Mouse (Mus musculus): ENCODE measurements at regions not wholly inside any gene's neighbourhood (a gene's known extent, or its start where the extent isn't known, plus 50 kb on each side); places are given as distances from the start of the nearest gene placed in this dataset.
A peak's percentile ranks its signal among the peaks of the same experiment; 100 is the strongest.

GRCm38 (mm10) chr3:36771011-36771410, 81.0 kb upstream of the Trpc3 start:
- Histone ChIP-seq H3K36me3 (ENCODE audit: insufficient read depth, low read length) (no peaks in the 10 kb centered on the region), H3K27me3 (replicated peaks; ENCODE audit: insufficient read depth, low read length) (no peaks in the 10 kb centered on the region), H3K9me3 (ENCODE audit: low read length) (no peaks in the 10 kb centered on the region), H3K9ac (replicated peaks; ENCODE audit: low read depth) (no peak overlapping the region), H3K4me1 (ENCODE audit: insufficient read depth, low read depth, low read length) (no peaks in the 10 kb centered on the region), H3K4me2 (replicated peaks; ENCODE audit: low read depth, low read length) (no peak overlapping the region), H3K4me3 (ENCODE audit: low read depth, low read length) (no peak overlapping the region), H3K27ac (ENCODE audit: low read length) (no peak overlapping the region)
- TF ChIP-seq EP300 (IDR thresholded peaks at IDR 0.05), result no peak
- peak; percentile 27; the same call in 1 of the 2 replicates for TF ChIP-seq CTCF (IDR thresholded peaks at IDR 0.05)
- ATAC-seq, result no peak
- no peak for DNase-seq (ENCODE audit: low spot score)
- 67% methylated on average over 4 of the region's 4 CpGs for WGBS

GRCm38 (mm10) chr3:36774023-36774422, 84.1 kb upstream of the Trpc3 start:
- TF ChIP-seq EP300 (IDR thresholded peaks at IDR 0.05), result no peak
- no peak for TF ChIP-seq CTCF (IDR thresholded peaks at IDR 0.05)
- no peak for ATAC-seq
- H3K4me2 ChIP-seq (replicated peaks; ENCODE audit: low read depth, low read length), result no peak overlapping the region

GRCm38 (mm10) chr3:36778448-36778847, 84.5 kb upstream of the 4932438A13Rik start:
- WGBS, result 45% methylated on average over 7 of the region's 7 CpGs
- Histone ChIP-seq H3K4me2 (replicated peaks; ENCODE audit: low read depth, low read length) (no peak overlapping the region), H3K9ac (replicated peaks; ENCODE audit: low read depth) (no peak overlapping the region), H3K4me3 (ENCODE audit: low read depth, low read length) (no peak overlapping the region), H3K27me3 (replicated peaks; ENCODE audit: insufficient read depth, low read length) (no peaks in the 10 kb centered on the region), H3K9me3 (ENCODE audit: low read length) (no peaks in the 10 kb centered on the region), H3K36me3 (ENCODE audit: insufficient read depth, low read length) (no peaks in the 10 kb centered on the region), H3K27ac (ENCODE audit: low read length) (no peak overlapping the region), H3K4me1 (ENCODE audit: insufficient read depth, low read depth, low read length) (no peaks in the 10 kb centered on the region)
- TF ChIP-seq CTCF (IDR thresholded peaks at IDR 0.05), result no peak
- no peak for TF ChIP-seq EP300 (IDR thresholded peaks at IDR 0.05)
- peak; percentile 16 for DNase-seq (ENCODE audit: low spot score)
- peak; percentile 41 for ATAC-seq

More at GRCm38 (mm10) chr3:36774023-36774422, 84.1 kb upstream of the Trpc3 start:
- H3K4me3 ChIP-seq (ENCODE audit: low read depth, low read length), result no peak overlapping the region
- H3K27me3 ChIP-seq (replicated peaks; ENCODE audit: insufficient read depth, low read length), result no peaks in the 10 kb centered on the region
- WGBS, result 55% methylated on average over 4 of the region's 4 CpGs
- no peak for DNase-seq (ENCODE audit: low spot score)
- no peaks in the 10 kb centered on the region for H3K36me3 ChIP-seq (ENCODE audit: insufficient read depth, low read length)
- no peak overlapping the region for H3K27ac ChIP-seq (ENCODE audit: low read length)
- no peaks in the 10 kb centered on the region for H3K9me3 ChIP-seq (ENCODE audit: low read length)
- no peak overlapping the region for H3K9ac ChIP-seq (replicated peaks; ENCODE audit: low read depth)
- no peaks in the 10 kb centered on the region for H3K4me1 ChIP-seq (ENCODE audit: insufficient read depth, low read depth, low read length)

DNA sequence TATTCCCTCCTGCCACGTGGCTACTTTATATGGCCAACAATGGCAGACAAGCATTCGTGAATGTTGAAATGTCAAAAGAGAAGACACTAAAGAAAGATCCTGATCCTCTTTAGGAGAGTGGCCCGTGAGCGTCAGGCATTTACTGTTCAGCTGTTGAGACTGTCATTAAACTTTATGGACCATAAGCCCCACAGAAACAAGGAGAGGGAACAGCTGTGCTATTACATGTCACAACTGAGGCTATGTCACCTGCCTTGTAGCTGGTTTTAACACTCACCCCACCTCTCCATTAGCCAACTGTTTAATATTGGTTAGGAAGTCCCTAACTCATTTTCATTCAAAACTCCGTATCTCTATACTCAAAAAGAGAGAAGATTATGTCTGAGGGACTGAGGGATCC, 76.3 kb upstream of the 4932438A13Rik start:
- Histone ChIP-seq H3K9me3 (ENCODE audit: low read length) (no peaks in the 10 kb centered on the region), H3K9ac (replicated peaks; ENCODE audit: low read depth) (no peak overlapping the region), H3K36me3 (ENCODE audit: insufficient read depth, low read length) (no peaks in the 10 kb centered on the region), H3K4me1 (ENCODE audit: insufficient read depth, low read depth, low read length) (no peaks in the 10 kb centered on the region), H3K4me3 (ENCODE audit: low read depth, low read length) (no peak overlapping the region), H3K4me2 (replicated peaks; ENCODE audit: low read depth, low read length) (no peak overlapping the region), H3K27ac (ENCODE audit: low read length) (no peak overlapping the region), H3K27me3 (replicated peaks; ENCODE audit: insufficient read depth, low read length) (no peaks in the 10 kb centered on the region)
- no peak for TF ChIP-seq EP300 (IDR thresholded peaks at IDR 0.05)
- no peak for TF ChIP-seq CTCF (IDR thresholded peaks at IDR 0.05)
- DNase-seq (ENCODE audit: low spot score), result no peak
- WGBS, result 75% methylated on average over 5 of the region's 5 CpGs
- ATAC-seq, result no peak

DNA sequence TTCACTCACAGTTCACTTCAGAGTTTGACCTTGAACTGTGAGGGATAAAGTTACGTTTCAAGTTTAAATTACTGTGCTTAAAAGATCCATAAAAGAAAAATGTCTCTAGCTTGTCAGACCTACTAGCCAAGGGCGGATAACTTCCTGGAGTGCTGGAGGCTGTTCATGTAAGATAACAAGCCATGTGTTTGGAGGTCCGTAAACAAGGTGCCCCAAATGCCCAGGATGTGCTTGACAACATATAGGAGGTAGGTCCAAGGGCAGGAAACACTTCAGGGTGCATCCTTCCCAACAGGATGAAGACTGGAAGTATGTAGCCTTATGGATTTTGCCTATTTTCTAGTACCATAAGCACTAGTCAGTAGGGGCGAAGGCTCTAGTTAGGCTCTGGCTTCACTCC, 72.7 kb upstream of the 4932438A13Rik start:
- no peak overlapping the region for H3K4me2 ChIP-seq (replicated peaks; ENCODE audit: low read depth, low read length)
- H3K36me3 ChIP-seq (ENCODE audit: insufficient read depth, low read length), result no peaks in the 10 kb centered on the region
- no peak overlapping the region for H3K4me3 ChIP-seq (ENCODE audit: low read depth, low read length)
- H3K27me3 ChIP-seq (replicated peaks; ENCODE audit: insufficient read depth, low read length), result no peaks in the 10 kb centered on the region
- H3K9ac ChIP-seq (replicated peaks; ENCODE audit: low read depth), result no peak overlapping the region
- H3K4me1 ChIP-seq (ENCODE audit: insufficient read depth, low read depth, low read length), result no peaks in the 10 kb centered on the region
- ATAC-seq (peak; percentile 47; the same call in 1 of the 2 replicates), DNase-seq (ENCODE audit: low spot score) (peak; percentile 23)
- H3K9me3 ChIP-seq (ENCODE audit: low read length), result no peaks in the 10 kb centered on the region
- TF ChIP-seq CTCF (IDR thresholded peaks at IDR 0.05) (no peak), EP300 (IDR thresholded peaks at IDR 0.05) (peak; percentile 34; the same call in 1 of the 2 replicates)
- WGBS, result 52% methylated on average over 4 of the region's 4 CpGs
- H3K27ac ChIP-seq (ENCODE audit: low read length), result no peak overlapping the region

GRCm38 (mm10) chr3:36797025-36797424, 65.9 kb upstream of the 4932438A13Rik start:
- DNase-seq (ENCODE audit: low spot score) (no peak), ATAC-seq (peak; percentile 37; the same call in 1 of the 2 replicates)
- WGBS, result 21% methylated on average over 4 of the region's 4 CpGs
- no peaks in the 10 kb centered on the region for H3K9me3 ChIP-seq (ENCODE audit: low read length)
- H3K36me3 ChIP-seq (ENCODE audit: insufficient read depth, low read length), result no peaks in the 10 kb centered on the region
- H3K4me1 ChIP-seq (ENCODE audit: insufficient read depth, low read depth, low read length), result no peaks in the 10 kb centered on the region; the same call in 1 of the 2 replicates
- no peaks in the 10 kb centered on the region for H3K27me3 ChIP-seq (replicated peaks; ENCODE audit: insufficient read depth, low read length)
- H3K27ac ChIP-seq (ENCODE audit: low read length), result no peak overlapping the region
- no peak overlapping the region for H3K4me2 ChIP-seq (replicated peaks; ENCODE audit: low read depth, low read length)
- H3K9ac ChIP-seq (replicated peaks; ENCODE audit: low read depth), result no peak overlapping the region
- TF ChIP-seq EP300 (IDR thresholded peaks at IDR 0.05) (no peak), CTCF (IDR thresholded peaks at IDR 0.05) (no peak)
- no peak overlapping the region for H3K4me3 ChIP-seq (ENCODE audit: low read depth, low read length)
